Mouse (Mus musculus): Measurements from ENCODE around the gene Rasal2. TPM values are rescaled to one million over a fixed set of nuclear protein-coding genes. Genes with fewer than 3 reads are reported as not detected.

The Rasal2 gene
- polyA plus RNA-seq, 1 experiment: 1.3 TPM

DNA sequence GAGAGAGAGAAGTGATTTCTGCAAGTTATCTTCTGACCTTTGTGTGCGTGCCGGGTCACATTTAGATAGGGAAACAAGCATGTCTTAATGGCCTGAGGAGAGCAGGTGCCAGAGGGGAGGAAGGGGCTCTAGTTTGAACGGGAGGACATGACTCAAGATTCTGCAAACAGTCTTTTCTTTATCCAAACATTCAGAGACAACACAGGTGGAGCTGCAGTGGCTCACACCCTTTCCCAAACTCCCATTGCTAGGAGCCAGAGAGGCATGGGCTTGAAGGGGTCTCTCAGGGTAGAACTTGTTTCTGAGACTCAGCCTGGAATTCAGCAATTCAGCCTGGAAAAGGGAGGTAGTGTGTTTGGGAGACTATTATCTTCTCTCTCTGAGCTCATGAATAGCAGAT lies 288.6 kb downstream of the Rasal2 start:
- Histone ChIP-seq H3K4me3 (ENCODE audit: control insufficient read depth, insufficient read depth, low read length) (no peak overlapping the region), H3K4me1 (replicated peaks; ENCODE audit: control insufficient read depth, insufficient read depth, low read length) (no peaks in the 10 kb centered on the region), H3K27me3 (ENCODE audit: control insufficient read depth, insufficient read depth, low read length) (no peaks in the 10 kb centered on the region), H3K36me3 (ENCODE audit: control insufficient read depth, insufficient read depth, low read length) (no peaks in the 10 kb centered on the region), H3K27ac (ENCODE audit: control insufficient read depth, insufficient read depth, low read length) (no peak overlapping the region)
- no peak for TF ChIP-seq POLR2A (IDR thresholded peaks at IDR 0.05; ENCODE audit: control insufficient read depth, extremely low read depth, insufficient read depth, low read length, poor library complexity)
- TF ChIP-seq CTCF (IDR thresholded peaks at IDR 0.05; ENCODE audit: borderline replicate concordance, control insufficient read depth, extremely low read depth, insufficient read depth, low read length, poor library complexity): no peak
- no peak for DNase-seq
- WGBS: 83% methylated on average over 3 of the region's 3 CpGs

DNA sequence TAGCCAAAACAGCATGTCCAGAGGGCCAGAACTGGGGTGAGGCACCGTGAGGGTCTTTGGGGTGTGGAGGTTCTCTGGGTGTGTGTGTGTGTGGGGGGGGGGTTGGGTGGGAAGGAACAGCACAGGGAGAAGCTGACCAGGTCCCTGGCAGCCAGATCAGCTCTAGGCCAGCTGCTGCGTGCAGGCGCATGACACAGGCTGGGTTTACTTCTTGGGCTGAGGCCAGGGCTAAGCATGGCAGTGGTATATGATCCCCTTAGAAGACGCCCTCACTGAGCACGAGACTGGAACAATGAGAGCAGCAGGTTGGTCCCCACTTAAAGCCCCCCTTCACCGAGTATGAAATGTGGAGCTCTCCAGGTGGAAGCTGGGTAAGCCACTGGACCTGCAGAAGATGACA lies 293.2 kb downstream of the Rasal2 start:
- TF ChIP-seq CTCF (IDR thresholded peaks at IDR 0.05; ENCODE audit: borderline replicate concordance, control insufficient read depth, extremely low read depth, insufficient read depth, low read length, poor library complexity): no peak
- TF ChIP-seq POLR2A (IDR thresholded peaks at IDR 0.05; ENCODE audit: control insufficient read depth, extremely low read depth, insufficient read depth, low read length, poor library complexity): no peak
- 86% methylated on average over 6 of the region's 6 CpGs for WGBS
- Histone ChIP-seq H3K36me3 (ENCODE audit: control insufficient read depth, insufficient read depth, low read length) (no peaks in the 10 kb centered on the region), H3K27ac (ENCODE audit: control insufficient read depth, insufficient read depth, low read length) (no peak overlapping the region), H3K4me3 (ENCODE audit: control insufficient read depth, insufficient read depth, low read length) (no peak overlapping the region), H3K27me3 (ENCODE audit: control insufficient read depth, insufficient read depth, low read length) (no peaks in the 10 kb centered on the region), H3K4me1 (replicated peaks; ENCODE audit: control insufficient read depth, insufficient read depth, low read length) (no peaks in the 10 kb centered on the region)
- no peak for DNase-seq

DNA sequence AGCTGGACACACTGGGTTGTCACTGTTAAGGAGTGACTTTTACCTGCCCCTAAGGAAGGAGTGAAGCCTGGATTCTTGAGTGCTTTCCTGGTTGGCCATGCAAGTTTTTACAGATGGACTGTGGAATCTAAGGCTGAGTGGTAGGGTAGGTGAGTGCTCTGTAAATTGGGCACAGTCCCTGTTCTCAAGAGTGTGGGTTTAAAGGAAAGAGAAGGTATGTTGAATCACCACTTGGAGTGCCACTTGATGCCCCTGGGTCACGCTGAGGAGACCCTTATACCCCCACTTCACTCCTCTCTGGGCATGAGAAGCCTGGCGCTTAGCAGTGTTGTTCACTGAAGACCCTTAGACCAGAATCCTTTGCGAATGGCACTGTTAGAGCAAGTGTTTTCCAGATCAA lies 295.0 kb downstream of the Rasal2 start:
- DNase-seq: no peak
- Histone ChIP-seq H3K4me1 (replicated peaks; ENCODE audit: control insufficient read depth, insufficient read depth, low read length) (no peaks in the 10 kb centered on the region), H3K27ac (ENCODE audit: control insufficient read depth, insufficient read depth, low read length) (no peak overlapping the region), H3K4me3 (ENCODE audit: control insufficient read depth, insufficient read depth, low read length) (no peak overlapping the region), H3K27me3 (ENCODE audit: control insufficient read depth, insufficient read depth, low read length) (no peaks in the 10 kb centered on the region), H3K36me3 (ENCODE audit: control insufficient read depth, insufficient read depth, low read length) (no peaks in the 10 kb centered on the region)
- TF ChIP-seq POLR2A (IDR thresholded peaks at IDR 0.05; ENCODE audit: control insufficient read depth, extremely low read depth, insufficient read depth, low read length, poor library complexity) (no peak), CTCF (IDR thresholded peaks at IDR 0.05; ENCODE audit: borderline replicate concordance, control insufficient read depth, extremely low read depth, insufficient read depth, low read length, poor library complexity) (no peak)
- WGBS: 96% methylated on average over 3 of the region's 3 CpGs

DNA sequence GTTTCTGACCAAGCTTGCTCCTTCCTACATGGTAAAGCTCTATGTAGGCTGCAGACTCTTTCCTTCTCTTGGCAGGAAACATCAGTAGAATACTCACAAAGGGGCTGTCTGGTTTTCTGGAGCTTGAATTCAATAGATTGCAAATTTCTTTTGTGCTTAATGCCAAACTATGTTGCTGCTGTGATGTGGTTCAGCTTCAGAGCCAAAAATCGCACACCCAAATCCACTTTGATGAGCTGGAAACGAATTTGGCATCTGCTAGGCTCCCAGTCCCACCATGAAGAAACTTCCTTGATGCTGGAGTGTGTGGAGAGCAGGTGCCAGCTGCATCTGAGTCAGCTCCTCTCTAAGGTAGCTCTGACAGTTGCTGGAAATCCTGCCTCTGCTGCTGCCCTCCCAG lies 297.9 kb downstream of the Rasal2 start:
- Histone ChIP-seq H3K36me3 (ENCODE audit: control insufficient read depth, insufficient read depth, low read length) (no peaks in the 10 kb centered on the region), H3K27ac (ENCODE audit: control insufficient read depth, insufficient read depth, low read length) (no peak overlapping the region), H3K4me3 (ENCODE audit: control insufficient read depth, insufficient read depth, low read length) (no peak overlapping the region), H3K27me3 (ENCODE audit: control insufficient read depth, insufficient read depth, low read length) (no peaks in the 10 kb centered on the region), H3K4me1 (replicated peaks; ENCODE audit: control insufficient read depth, insufficient read depth, low read length) (0 out of 2 replicates have a peak, but pooled peaks cover 3% of the 10 kb centered on the region)
- WGBS: 38% methylated on average over 2 of the region's 2 CpGs
- no peak for TF ChIP-seq POLR2A (IDR thresholded peaks at IDR 0.05; ENCODE audit: control insufficient read depth, extremely low read depth, insufficient read depth, low read length, poor library complexity)
- no peak for DNase-seq

DNA sequence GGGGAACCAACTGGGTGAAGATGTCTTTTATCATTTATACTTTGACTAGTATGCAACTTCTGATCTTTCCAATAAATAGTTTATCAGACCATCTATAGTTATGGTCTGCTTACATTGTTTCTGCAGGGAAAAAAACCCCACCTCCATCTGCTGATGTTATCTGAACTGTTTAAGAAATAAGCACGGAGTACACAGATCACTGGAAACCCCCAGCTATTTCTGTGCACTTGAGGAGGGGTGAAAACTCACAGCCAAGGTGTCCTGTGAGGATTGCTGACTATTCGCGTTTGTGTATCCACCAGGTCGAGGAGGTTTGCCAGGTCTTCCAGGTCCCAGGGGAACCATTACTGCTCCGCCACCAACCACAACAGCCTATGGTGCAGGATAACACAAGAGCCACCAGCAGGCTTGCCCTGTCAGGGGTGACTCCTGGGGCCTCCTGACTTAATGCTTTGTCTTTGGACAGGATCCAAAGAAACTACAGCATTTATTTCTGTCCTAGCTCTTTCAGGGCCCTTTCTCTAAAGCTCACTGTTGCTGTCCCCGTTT lies 302.0 kb downstream of the Rasal2 start:
- TF ChIP-seq CTCF (IDR thresholded peaks at IDR 0.05; ENCODE audit: borderline replicate concordance, control insufficient read depth, extremely low read depth, insufficient read depth, low read length, poor library complexity) (no peak), POLR2A (IDR thresholded peaks at IDR 0.05; ENCODE audit: control insufficient read depth, extremely low read depth, insufficient read depth, low read length, poor library complexity) (no peak)
- H3K27me3 ChIP-seq (ENCODE audit: control insufficient read depth, insufficient read depth, low read length): no peaks in the 10 kb centered on the region
- H3K36me3 ChIP-seq (ENCODE audit: control insufficient read depth, insufficient read depth, low read length): no peaks in the 10 kb centered on the region
- WGBS: 77% methylated on average over 6 of the region's 6 CpGs
- DNase-seq: no peak
- no peak overlapping the region for H3K27ac ChIP-seq (ENCODE audit: control insufficient read depth, insufficient read depth, low read length)
- peaks cover 4% of the 10 kb centered on the region; the same call in 1 of the 2 replicates for H3K4me1 ChIP-seq (replicated peaks; ENCODE audit: control insufficient read depth, insufficient read depth, low read length)
- H3K4me3 ChIP-seq (ENCODE audit: control insufficient read depth, insufficient read depth, low read length): no peak overlapping the region

DNA sequence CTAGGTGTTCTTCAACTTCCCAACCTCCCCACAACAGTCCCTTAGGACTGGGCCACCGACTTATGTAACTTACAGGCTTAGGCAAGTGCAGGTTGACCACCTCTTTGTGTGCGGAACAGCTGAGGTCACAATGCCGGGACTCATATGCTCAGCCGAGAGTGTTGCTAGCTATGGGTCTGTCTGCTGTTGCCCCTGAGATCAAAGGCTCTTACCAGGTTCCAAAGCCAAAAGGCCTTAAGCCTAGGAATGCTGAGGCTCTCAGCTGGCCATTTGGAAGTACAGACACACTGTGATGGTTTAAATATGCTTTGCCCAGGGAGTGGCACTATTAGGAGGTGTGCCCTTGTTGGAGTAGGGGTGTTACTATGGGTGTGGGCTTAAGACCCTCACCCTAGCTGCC lies 303.8 kb downstream of the Rasal2 start, which contains the start of gene Tex35:
Tex35 (minus strand) TSS at position 101 of the 400 bp plus-strand sequence.
- WGBS: 97% methylated on average over 4 of the region's 4 CpGs
- Histone ChIP-seq H3K27ac (ENCODE audit: control insufficient read depth, insufficient read depth, low read length) (no peak within 1 kb of the TSS), H3K27me3 (ENCODE audit: control insufficient read depth, insufficient read depth, low read length) (no peaks in the 10 kb centered on the region), H3K4me1 (replicated peaks; ENCODE audit: control insufficient read depth, insufficient read depth, low read length) (peaks cover 4% of the 10 kb centered on the region; the same call in 1 of the 2 replicates), H3K36me3 (ENCODE audit: control insufficient read depth, insufficient read depth, low read length) (no peaks in the 10 kb centered on the region), H3K4me3 (ENCODE audit: control insufficient read depth, insufficient read depth, low read length) (no peak within 1 kb of the TSS)
- no peak for TF ChIP-seq POLR2A (IDR thresholded peaks at IDR 0.05; ENCODE audit: control insufficient read depth, extremely low read depth, insufficient read depth, low read length, poor library complexity)
- no peak for TF ChIP-seq CTCF (IDR thresholded peaks at IDR 0.05; ENCODE audit: borderline replicate concordance, control insufficient read depth, extremely low read depth, insufficient read depth, low read length, poor library complexity)
- DNase-seq: no peak

Measured in thymus, adult 2 months (tissue).